Mouse (Mus musculus) heart, postnatal 0 days (tissue): ENCODE data around the gene Itga3.

Experiments
- CTCF ChIP-seq: IDR thresholded peaks from 2 replicates; pipeline ENCODE4 v1.5.1; 2016; ENCODE audit warnings: antibody characterized with exemption, control low read depth, low read depth
- EP300 ChIP-seq: IDR thresholded peaks from 2 replicates; pipeline ENCODE4 v1.6.1; 2016; ENCODE audit warnings: antibody characterized with exemption, low read depth

DNA sequence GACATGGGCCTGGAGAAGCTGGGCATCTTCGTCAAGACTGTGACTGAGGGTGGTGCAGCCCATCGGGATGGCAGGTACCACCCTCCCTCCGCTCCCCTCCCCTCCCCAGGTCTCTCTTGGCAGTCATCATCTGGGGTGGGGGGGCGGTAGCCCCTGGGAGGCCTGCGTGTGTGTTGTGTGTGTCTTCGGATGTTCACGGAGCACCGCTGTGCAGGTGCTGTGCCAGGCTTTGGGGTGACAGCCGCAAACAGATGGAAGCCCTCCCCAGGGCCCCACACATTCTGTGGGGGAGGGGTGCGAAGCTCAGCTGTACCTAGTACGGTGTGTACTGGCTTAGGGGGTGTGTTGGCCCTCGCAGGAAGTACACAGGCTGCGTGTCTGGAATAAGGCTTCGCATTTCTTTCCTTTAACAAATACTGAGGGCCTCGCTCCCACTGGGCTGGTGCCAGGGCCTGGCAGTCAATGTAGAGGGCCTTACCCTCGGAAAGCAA, 78.5 kb downstream of the Itga3 start:
- TF ChIP-seq EP300 (no peak), CTCF (no peak)
